Mouse (Mus musculus): ENCODE data around the gene Tbcb.
"Not testable (repeated sequence)": the region's sequence is repeated elsewhere in the genome, so short reads cannot be mapped to it uniquely, and the experiment has no call there.

GRCm38 (mm10) chr7:30206364-30206763 is 25.7 kb downstream of the Tbcb start:
- TF ChIP-seq CTCF (IDR thresholded peaks at IDR 0.05); POLR2A (IDR thresholded peaks at IDR 0.05; ENCODE audit: insufficient read depth, low read depth, low read length): not testable (repeated sequence)
